Mouse (Mus musculus): ENCODE data around the gene Lrcol1.

DNA sequence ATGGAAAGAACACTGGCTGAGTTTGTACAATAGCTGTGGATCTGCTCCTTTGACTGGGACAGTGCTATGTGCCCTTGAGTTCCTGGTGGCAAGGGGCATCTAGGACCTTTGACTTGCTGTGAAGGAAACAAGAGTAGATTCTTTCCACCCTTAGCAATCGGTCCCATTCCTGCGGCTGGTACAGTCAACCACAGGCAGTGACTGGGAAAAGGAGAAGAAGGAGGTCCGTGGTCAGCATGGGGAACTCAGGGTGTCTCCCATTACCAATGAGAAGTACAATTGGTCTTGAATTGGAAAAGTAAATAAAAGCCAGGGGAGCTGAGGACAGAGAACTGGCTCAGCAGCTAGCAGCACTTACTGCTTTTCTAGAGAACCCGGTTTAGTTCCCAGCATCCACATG is 1.0 kb downstream of the Lrcol1 start:
- no peak for TF ChIP-seq CTCF (conservative IDR thresholded peaks at IDR 0.05; ENCODE audit: low read length)
- no peak for TF ChIP-seq POU5F1 (IDR thresholded peaks at IDR 0.05; ENCODE audit: borderline replicate concordance, low read length)
- no peak for TF ChIP-seq NANOG (IDR thresholded peaks at IDR 0.05; ENCODE audit: borderline replicate concordance, low read length)
